Mouse (Mus musculus) kidney, adult 2 months (tissue): ENCODE measurements around the gene Ppp2r5d.

Source experiments
- CTCF ChIP-seq: fragments of 200-500 bp; conservative IDR thresholded peaks from 2 replicates; pipeline ENCODE4 v1.5.1; 2011; ENCODE audit warnings: low read depth, mild to moderate bottlenecking, control low read depth, low read length, moderate library complexity, mixed read lengths; ENCODE audit not compliant: insufficient read depth, insufficient read length
- POLR2A ChIP-seq: fragments of 200-500 bp; IDR thresholded peaks from one replicate; pipeline ENCODE4 v1.6.1; 2011; ENCODE audit warnings: low read depth, low read length, control low read depth

DNA sequence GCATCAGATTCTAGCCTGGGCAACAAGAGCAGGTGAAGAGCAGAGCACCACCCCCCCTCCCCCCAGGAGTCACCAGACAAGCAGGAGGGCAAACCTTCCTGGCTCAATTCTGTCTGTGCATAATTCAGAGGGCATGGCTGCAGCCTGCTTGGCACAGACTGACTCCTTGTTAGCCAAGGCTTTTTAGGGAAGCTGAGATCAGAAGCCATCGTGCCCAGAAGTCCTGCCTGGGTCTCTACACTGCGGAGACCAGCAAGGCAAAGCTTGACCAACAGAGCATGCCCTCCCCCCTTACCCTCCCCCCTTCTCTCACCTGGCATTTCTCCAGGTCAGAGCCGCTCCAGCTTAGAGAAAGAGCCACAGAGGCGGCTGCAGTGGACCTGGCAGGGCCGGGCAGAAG is 42.2 kb downstream of the Ppp2r5d start:
- no peak for TF ChIP-seq CTCF
- TF ChIP-seq POLR2A: no peak
